Mouse (Mus musculus) right cerebral cortex, postnatal 10 days (tissue): ENCODE measurements around the gene Gnai1.

Source experiments
- DNase-seq, 2 experiments: peaks; one replicate each; pipeline ENCODE4 v3.0.0; 2021; ENCODE audit warnings: low spot score in 2 of 2

Gene Gnai1

GRCm38 (mm10) chr5:18288079-18288478 lies 72.1 kb downstream of the Gnai1 start:
- DNase-seq: no peak

- DNase-seq: no peak
These were observed 78.1 kb downstream of the Gnai1 start for GRCm38 (mm10) chr5:18282095-18282494.

- no peak for DNase-seq
These were observed 85.7 kb downstream of the Gnai1 start for GRCm38 (mm10) chr5:18274352-18274940.

- no peak for DNase-seq
These were observed 86.6 kb downstream of the Gnai1 start for GRCm38 (mm10) chr5:18273291-18274284.

- no peak for DNase-seq
These were observed 109.7 kb downstream of the Gnai1 start for GRCm38 (mm10) chr5:18250379-18251017.

GRCm38 (mm10) chr5:18249132-18249531 lies 111.0 kb downstream of the Gnai1 start:
- DNase-seq: no peak

- peak; percentile 31 to 35 for DNase-seq
These were observed 130.8 kb downstream of the Gnai1 start for GRCm38 (mm10) chr5:18229396-18229795.

- DNase-seq: peak; percentile 45 to 74
These were observed 131.3 kb downstream of the Gnai1 start for GRCm38 (mm10) chr5:18228866-18229265.

GRCm38 (mm10) chr5:18220873-18221272 lies 139.3 kb downstream of the Gnai1 start:
- peak in 1 of 2 experiments; percentile 30 for DNase-seq

- DNase-seq: no peak
These were observed 141.9 kb downstream of the Gnai1 start for GRCm38 (mm10) chr5:18218292-18218691.

GRCm38 (mm10) chr5:18217856-18218255 lies 142.3 kb downstream of the Gnai1 start:
- DNase-seq: no peak
